Mouse (Mus musculus): ENCODE measurements at regions not wholly inside any gene's neighbourhood (a gene's known extent, or its start where the extent isn't known, plus 50 kb on each side); places are given as distances from the start of the nearest gene placed in this dataset.

GRCm38 (mm10) chr4:69197577-69197976, 243.4 kb upstream of the Brinp1 start:
- Histone ChIP-seq H3K4me1 (no peaks in the 10 kb centered on the region), H3K27ac (no peak overlapping the region), H3K36me3 (no peaks in the 10 kb centered on the region), H3K9ac (no peak overlapping the region), H3K9me3 (replicated peaks) (no peaks in the 10 kb centered on the region), H3K4me2 (no peak overlapping the region), H3K4me3 (no peak overlapping the region), H3K27me3 (replicated peaks) (no peaks in the 10 kb centered on the region)
- WGBS (ENCODE audit: insufficient replicate concordance) = 45% methylated on average over 1 of the region's 1 CpGs
- ATAC-seq = no peak

GRCm38 (mm10) chr4:69196094-69196493, 241.9 kb upstream of the Brinp1 start:
- Histone ChIP-seq H3K36me3 (no peaks in the 10 kb centered on the region), H3K9me3 (replicated peaks) (no peaks in the 10 kb centered on the region), H3K27ac (no peak overlapping the region), H3K4me2 (peak overlapping the region; percentile 56; the same call in 1 of the 2 replicates), H3K27me3 (replicated peaks) (no peaks in the 10 kb centered on the region), H3K9ac (no peak overlapping the region), H3K4me3 (no peak overlapping the region), H3K4me1 (no peaks in the 10 kb centered on the region)
- ATAC-seq = no peak
- 74% methylated on average over 1 of the region's 1 CpGs for WGBS (ENCODE audit: insufficient replicate concordance)

- no peaks in the 10 kb centered on the region for H3K36me3 ChIP-seq
- H3K9ac ChIP-seq = no peak overlapping the region
- no peak for ATAC-seq
- H3K27me3 ChIP-seq (replicated peaks) = no peaks in the 10 kb centered on the region
- H3K4me2 ChIP-seq = peak overlapping the region; percentile 56
- H3K9me3 ChIP-seq (replicated peaks) = no peaks in the 10 kb centered on the region
- no peak overlapping the region for H3K27ac ChIP-seq
- no peaks in the 10 kb centered on the region for H3K4me1 ChIP-seq
- WGBS (ENCODE audit: insufficient replicate concordance) = 4% methylated on average over 13 of the region's 13 CpGs
- peak overlapping the region; percentile 25; the same call in 1 of the 2 replicates for H3K4me3 ChIP-seq
These were observed 241.4 kb upstream of the Brinp1 start for GRCm38 (mm10) chr4:69195645-69196044.
